Mouse (Mus musculus) embryonic facial prominence, embryonic 15.5 days (tissue): Measurements from ENCODE around the gene Rgs3. TPM values are rescaled to one million over a fixed set of nuclear protein-coding genes. Genes with fewer than 3 reads are reported as not detected.

Experiments used
- ATAC-seq: fragments of 200-750 bp; cut with Nextera tagmentation; 2 replicates; pipeline ENCODE4 v1.8.0; 2017; ENCODE audit warnings: low read depth, moderate TSS enrichment; ENCODE audit not compliant: insufficient number of reproducible peaks, low FRiP score, low TSS enrichment
- H3K27ac ChIP-seq: fragments of 300-500 bp; sonication (generic); replicated peaks from 2 replicates; pipeline ENCODE4 v1.5.1; 2015; ENCODE audit warnings: mild to moderate bottlenecking, inconsistent platforms
- H3K27me3 ChIP-seq: fragments of 300-500 bp; sonication (generic); 2 replicates; pipeline ENCODE4 v1.6.1; 2015; ENCODE audit warnings: inconsistent platforms
- H3K36me3 ChIP-seq: fragments of 300-500 bp; sonication (generic); 2 replicates; pipeline ENCODE4 v1.6.1; 2015; ENCODE audit warnings: mild to moderate bottlenecking, inconsistent platforms
- H3K4me1 ChIP-seq: fragments of 300-500 bp; sonication (generic); 2 replicates; pipeline ENCODE4 v1.6.1; 2015; ENCODE audit warnings: inconsistent platforms
- H3K4me2 ChIP-seq: fragments of 300-500 bp; sonication (generic); replicated peaks from 2 replicates; pipeline ENCODE4 v1.6.1; 2015; ENCODE audit warnings: mild to moderate bottlenecking, inconsistent platforms
- H3K4me3 ChIP-seq: fragments of 300-500 bp; sonication (generic); replicated peaks from 2 replicates; pipeline ENCODE4 v1.5.1; 2015; ENCODE audit warnings: mild to moderate bottlenecking, inconsistent platforms
- H3K9ac ChIP-seq: fragments of 300-500 bp; sonication (generic); 2 replicates; pipeline ENCODE4 v1.6.1; 2015; ENCODE audit warnings: inconsistent platforms
- H3K9me3 ChIP-seq: fragments of 300-500 bp; sonication (generic); replicated peaks from 2 replicates; pipeline ENCODE4 v1.6.1; 2016; ENCODE audit warnings: inconsistent platforms
- WGBS: fragments of 180-500 bp; shearing (Covaris S2); methylation state at CpG from one replicate; pipeline ENCODE4 v1.1.7; 2015; 5-methylcytosine and 5-hydroxymethylcytosine counted together
- polyA plus RNA-seq: library from polyadenylated mRNA; unstranded; fragments of >200 nt; fragmentation: Nextera tagmentation; extraction: Ambion mirVana; gene quantifications from 2 replicates; pipeline ENCODE4 v1.2.1, GENCODE M21; 2015

Rgs3 gene
- polyA plus RNA-seq, 1 experiment from 2014 or later: 65.0 TPM

DNA sequence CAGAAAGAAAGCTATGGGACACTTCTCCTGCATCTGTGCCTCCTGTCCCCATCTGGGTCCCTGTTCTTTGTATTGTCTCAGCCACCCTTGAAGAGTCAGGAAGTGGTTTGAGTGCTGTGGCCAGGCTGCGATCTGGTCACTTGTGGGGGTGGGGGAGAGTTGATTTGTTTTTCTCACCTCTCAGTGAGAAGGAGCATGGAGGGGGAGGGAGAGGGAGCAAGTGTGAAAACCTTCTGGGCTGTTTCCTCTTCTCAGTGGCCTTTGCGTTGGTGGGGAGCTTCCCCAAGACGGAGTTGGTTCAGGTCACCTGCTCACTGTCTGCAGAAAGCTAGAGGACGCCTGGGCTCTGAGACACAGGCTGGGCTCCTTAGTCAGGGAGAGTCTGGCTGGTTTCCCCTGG lies 70.3 kb downstream of the Rgs3 start:
- H3K4me1 ChIP-seq: peaks cover 64% of the 10 kb centered on the region
- no peak overlapping the region for H3K27ac ChIP-seq
- ATAC-seq: no peak
- no peak overlapping the region for H3K9ac ChIP-seq
- H3K4me3 ChIP-seq: no peak overlapping the region
- no peak overlapping the region for H3K4me2 ChIP-seq
- no peaks in the 10 kb centered on the region for H3K27me3 ChIP-seq
- no peaks in the 10 kb centered on the region for H3K9me3 ChIP-seq
- WGBS: 51% methylated on average over 4 of the region's 4 CpGs
- H3K36me3 ChIP-seq: no peaks in the 10 kb centered on the region

DNA sequence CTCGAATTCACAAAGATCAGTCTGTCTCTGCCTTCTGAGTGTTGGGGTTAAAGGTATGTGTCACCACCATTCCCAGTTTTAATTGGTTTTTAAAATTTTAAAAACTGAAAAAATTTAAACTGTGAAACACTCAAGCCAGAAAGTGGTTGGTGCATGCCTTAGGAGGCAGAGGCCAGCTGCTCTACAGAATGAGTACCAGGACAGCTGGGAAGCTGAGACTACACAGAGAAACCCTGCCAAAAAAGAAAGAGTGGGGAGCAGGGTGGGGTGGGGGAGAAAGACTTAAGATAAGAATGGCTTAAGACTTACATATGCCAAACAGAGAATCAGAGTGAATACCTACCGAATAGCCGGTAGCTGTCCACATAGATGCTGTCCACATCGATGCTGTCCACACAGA lies 73.6 kb downstream of the Rgs3 start:
- H3K9me3 ChIP-seq: no peaks in the 10 kb centered on the region
- H3K27me3 ChIP-seq: no peaks in the 10 kb centered on the region
- no peak overlapping the region for H3K4me3 ChIP-seq
- 93% methylated on average over 4 of the region's 4 CpGs for WGBS
- H3K4me1 ChIP-seq: peaks cover 38% of the 10 kb centered on the region
- H3K4me2 ChIP-seq: no peak overlapping the region
- ATAC-seq: no peak
- H3K27ac ChIP-seq: no peak overlapping the region
- H3K36me3 ChIP-seq: no peaks in the 10 kb centered on the region
- no peak overlapping the region for H3K9ac ChIP-seq

DNA sequence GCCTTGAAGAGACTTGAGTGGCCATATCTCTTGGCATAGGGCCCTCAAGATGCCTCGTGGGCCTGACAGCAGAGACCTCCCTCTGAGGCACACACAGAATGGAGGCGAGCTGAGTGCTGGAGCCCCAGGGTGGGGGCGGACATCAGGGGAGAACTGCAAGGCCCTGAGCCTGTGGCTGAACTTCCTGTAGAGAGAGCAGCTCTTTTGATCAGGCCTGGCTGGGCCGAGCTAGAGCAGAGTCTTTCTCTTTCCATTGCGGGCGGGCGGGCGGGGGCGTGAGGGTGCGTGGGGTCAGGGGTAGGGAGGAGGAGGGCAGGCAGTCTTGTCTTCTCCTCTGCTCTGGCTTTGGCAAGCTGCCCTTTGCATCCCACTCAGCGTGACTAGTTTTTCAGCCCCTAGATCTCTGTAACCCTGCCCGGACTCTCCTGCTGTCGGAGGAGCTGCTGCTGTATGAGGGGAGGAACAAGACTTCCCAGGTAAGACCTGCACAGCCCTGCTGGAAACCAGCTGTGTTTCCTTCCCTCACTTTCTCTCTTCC lies 74.5 kb downstream of the Rgs3 start:
- H3K9me3 ChIP-seq: no peaks in the 10 kb centered on the region
- ATAC-seq: no peak

DNA sequence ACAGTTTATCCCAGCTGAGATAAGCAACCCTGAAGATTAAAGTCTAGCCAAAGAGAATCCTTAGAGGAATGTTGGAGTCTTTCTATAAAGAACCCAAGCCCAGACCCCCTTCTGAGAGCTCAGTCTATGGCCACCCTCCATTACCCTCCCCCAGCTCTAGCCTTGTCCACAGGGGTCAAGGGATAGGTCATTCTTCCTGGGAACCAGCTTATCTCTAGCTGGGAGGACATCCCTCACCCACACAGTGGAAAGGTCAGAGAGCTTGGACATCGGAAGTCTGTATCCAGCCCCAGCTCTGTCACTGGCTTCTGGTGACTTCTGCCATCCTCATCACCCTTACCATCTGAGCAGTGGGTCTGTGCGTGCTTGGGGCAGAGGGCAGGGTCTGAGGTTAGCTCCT lies 75.2 kb downstream of the Rgs3 start:
- H3K27ac ChIP-seq: no peak overlapping the region
- ATAC-seq: no peak

More for the DNA sequence above, 74.5 kb downstream of the Rgs3 start:
- H3K9ac ChIP-seq: no peak overlapping the region
- H3K27ac ChIP-seq: no peak overlapping the region
- H3K4me1 ChIP-seq: peaks cover 31% of the 10 kb centered on the region
- H3K4me3 ChIP-seq: no peak overlapping the region
- no peaks in the 10 kb centered on the region for H3K36me3 ChIP-seq
- H3K4me2 ChIP-seq: no peak overlapping the region
- H3K27me3 ChIP-seq: no peaks in the 10 kb centered on the region
- 28% methylated on average over 13 of the region's 13 CpGs for WGBS

DNA sequence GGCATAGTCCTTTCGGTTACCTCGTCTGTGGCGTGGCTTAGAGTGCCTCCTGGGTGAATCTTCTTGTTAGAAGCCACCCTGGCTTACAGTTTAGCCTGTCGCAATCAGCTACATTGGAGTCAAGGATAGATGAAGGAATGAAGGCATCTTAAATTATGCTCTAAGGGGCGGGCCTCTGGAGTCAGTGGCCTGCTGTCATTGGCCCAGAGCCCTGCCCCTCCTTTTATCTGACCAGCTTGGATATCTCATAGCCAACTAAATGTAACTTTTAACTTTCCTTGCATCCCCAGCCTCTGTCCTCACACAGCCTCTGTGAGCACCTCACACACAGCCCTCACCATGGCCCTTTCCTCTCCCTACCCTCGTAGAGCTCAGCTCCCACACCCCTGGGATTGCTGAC lies 76.4 kb downstream of the Rgs3 start:
- Histone ChIP-seq H3K9ac (no peak overlapping the region), H3K4me3 (no peak overlapping the region), H3K27ac (no peak overlapping the region), H3K27me3 (no peaks in the 10 kb centered on the region), H3K9me3 (no peaks in the 10 kb centered on the region), H3K4me1 (peaks cover 22% of the 10 kb centered on the region), H3K36me3 (no peaks in the 10 kb centered on the region), H3K4me2 (no peak overlapping the region)
- WGBS: 80% methylated on average over 6 of the region's 6 CpGs
- no peak for ATAC-seq

More for the DNA sequence above, 75.2 kb downstream of the Rgs3 start:
- Histone ChIP-seq H3K9ac (no peak overlapping the region), H3K4me3 (no peak overlapping the region), H3K36me3 (no peaks in the 10 kb centered on the region), H3K4me2 (no peak overlapping the region), H3K27me3 (no peaks in the 10 kb centered on the region), H3K4me1 (peaks cover 25% of the 10 kb centered on the region), H3K9me3 (no peaks in the 10 kb centered on the region)
- 78% methylated on average over 2 of the region's 2 CpGs for WGBS

DNA sequence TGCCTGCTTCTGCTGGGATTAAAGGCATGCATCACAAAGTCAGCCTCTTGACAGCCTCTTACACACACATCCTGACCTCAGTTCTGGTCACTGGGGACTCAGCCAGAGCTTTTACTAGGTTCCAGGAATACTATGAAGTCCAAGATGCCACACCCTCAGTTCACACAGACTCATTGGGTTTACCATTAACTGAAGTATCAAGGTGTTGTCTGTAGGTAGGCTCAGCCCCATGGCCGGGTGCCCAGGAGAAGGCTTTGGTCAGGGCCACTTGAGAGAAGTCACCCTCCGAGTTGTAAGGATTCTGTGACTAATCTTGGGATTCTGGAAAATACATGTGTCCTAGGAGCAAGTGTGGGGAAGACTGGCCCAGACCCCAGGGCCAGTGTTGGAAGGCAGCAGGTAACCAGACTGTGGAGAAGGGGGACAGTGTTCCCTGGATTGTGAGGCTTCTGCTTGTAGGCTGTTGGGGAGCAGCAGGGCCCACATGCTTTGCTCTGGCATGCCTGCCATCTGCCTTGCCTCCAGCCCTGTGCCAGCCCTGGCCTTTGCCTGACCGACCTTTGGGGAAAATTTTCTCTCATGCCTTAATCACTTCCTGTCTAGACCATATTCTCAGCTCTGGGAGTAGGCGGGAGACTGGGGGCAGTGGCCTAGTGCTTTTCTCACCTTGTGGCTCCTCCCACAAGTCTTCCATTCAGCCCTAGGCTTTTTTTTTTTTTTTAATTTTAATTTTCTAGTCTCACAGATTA lies 78.4 kb downstream of the Rgs3 start:
- ATAC-seq: no peak

DNA sequence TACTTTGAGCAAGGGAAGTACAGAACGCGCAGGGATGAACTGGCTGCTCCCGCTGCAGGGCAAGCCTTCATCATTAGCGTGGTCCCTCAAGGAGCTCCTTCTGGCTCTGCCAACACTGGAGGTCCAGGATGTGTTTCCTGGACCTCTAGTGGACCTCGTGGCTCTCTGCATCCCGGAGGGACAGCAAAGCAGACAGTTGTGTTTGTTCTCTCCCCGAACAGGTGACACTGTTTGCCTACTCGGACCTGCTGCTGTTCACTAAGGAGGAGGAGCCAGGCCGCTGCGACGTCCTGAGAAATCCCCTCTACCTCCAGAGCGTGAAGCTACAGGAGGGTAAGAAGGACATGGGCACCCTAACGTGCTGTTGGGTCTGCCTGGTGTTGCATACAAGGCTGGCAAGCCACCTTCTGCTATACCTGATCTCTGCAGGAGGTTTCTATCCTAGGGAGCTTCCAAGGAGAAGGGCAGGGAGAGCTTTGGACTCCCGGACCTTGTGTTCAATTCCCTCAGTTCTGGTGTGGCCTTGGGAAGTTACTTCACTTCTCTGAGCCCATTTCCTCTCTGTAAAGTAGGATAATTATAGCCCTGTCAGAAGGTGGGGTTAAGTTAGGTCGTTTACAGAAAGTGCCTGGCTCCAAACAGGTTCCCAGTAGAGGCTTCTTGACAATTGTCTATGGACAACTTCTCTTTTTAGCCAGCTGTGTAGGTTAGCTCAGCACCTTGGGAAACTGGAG lies 81.0 kb downstream of the Rgs3 start:
- no peak; the same call in 1 of the 2 replicates for ATAC-seq
- Histone ChIP-seq H3K4me1 (peaks cover 28% of the 10 kb centered on the region), H3K4me2 (no peak overlapping the region), H3K27ac (peak overlapping the region; percentile 56; the same call in 1 of the 2 replicates), H3K9me3 (no peaks in the 10 kb centered on the region), H3K36me3 (no peaks in the 10 kb centered on the region), H3K9ac (no peak overlapping the region), H3K27me3 (no peaks in the 10 kb centered on the region), H3K4me3 (no peak overlapping the region)
- 66% methylated on average over 15 of the region's 15 CpGs for WGBS

More for the DNA sequence above, 78.4 kb downstream of the Rgs3 start:
- no peak overlapping the region for H3K4me2 ChIP-seq
- H3K4me1 ChIP-seq: peaks cover 27% of the 10 kb centered on the region
- H3K36me3 ChIP-seq: no peaks in the 10 kb centered on the region
- H3K27me3 ChIP-seq: no peaks in the 10 kb centered on the region
- H3K9ac ChIP-seq: no peak overlapping the region
- no peak overlapping the region for H3K4me3 ChIP-seq
- H3K9me3 ChIP-seq: no peaks in the 10 kb centered on the region
- no peak overlapping the region for H3K27ac ChIP-seq
- WGBS: 69% methylated on average over 4 of the region's 4 CpGs

DNA sequence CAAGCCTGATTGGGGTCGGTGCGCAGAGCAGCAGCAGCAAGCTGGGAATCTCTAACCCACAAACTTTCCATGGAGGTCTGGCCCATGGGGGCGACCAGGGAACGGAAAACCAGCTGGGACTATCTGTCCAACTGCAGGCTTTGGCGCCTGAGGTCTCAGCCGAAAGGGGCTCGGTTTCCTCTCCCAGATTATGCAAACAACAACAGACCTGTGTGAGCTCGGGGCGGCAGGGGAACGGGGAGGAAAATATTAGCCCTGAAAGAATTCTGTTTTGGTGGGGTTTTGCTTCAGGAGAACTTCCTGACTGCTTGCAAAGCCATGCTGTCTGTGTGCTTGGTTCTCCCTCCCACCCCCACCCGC lies 81.6 kb downstream of the Rgs3 start:
- Histone ChIP-seq H3K9ac (no peak overlapping the region), H3K27ac (0 out of 2 replicates have a peak overlapping the region, but pooled peaks have one; percentile 56), H3K36me3 (no peaks in the 10 kb centered on the region), H3K27me3 (no peaks in the 10 kb centered on the region), H3K4me2 (no peak overlapping the region), H3K4me1 (peaks cover 28% of the 10 kb centered on the region), H3K9me3 (no peaks in the 10 kb centered on the region), H3K4me3 (no peak overlapping the region)
- 21% methylated on average over 11 of the region's 11 CpGs for WGBS
- no peak for ATAC-seq

DNA sequence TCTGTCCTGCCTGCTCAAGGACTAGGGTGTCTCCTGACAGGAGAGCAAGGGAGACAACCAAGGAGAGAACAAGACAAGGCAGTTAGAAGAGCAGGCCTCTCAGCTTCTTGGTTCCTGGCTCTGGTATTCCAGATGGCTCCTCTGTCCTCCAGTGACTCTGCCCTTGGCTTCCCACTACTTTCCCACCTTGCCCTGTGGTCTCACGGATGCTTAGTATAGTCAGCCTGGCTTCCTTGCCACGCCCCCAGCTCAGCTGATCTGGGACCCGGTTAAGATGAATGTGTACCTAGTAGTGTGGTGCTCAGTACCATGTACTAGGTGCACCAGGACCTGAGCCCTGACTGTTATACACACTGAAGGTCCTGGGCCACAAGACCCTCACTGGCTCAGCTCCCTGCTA lies 82.0 kb downstream of the Rgs3 start:
- H3K4me1 ChIP-seq: peaks cover 28% of the 10 kb centered on the region
- ATAC-seq: no peak
- no peak overlapping the region for H3K4me2 ChIP-seq
- no peak overlapping the region for H3K4me3 ChIP-seq
- peak overlapping the region; percentile 56; the same call in 1 of the 2 replicates for H3K27ac ChIP-seq
- H3K9me3 ChIP-seq: no peaks in the 10 kb centered on the region
- no peak overlapping the region for H3K9ac ChIP-seq
- WGBS: 65% methylated on average over 3 of the region's 3 CpGs
- no peaks in the 10 kb centered on the region for H3K36me3 ChIP-seq
- H3K27me3 ChIP-seq: no peaks in the 10 kb centered on the region

DNA sequence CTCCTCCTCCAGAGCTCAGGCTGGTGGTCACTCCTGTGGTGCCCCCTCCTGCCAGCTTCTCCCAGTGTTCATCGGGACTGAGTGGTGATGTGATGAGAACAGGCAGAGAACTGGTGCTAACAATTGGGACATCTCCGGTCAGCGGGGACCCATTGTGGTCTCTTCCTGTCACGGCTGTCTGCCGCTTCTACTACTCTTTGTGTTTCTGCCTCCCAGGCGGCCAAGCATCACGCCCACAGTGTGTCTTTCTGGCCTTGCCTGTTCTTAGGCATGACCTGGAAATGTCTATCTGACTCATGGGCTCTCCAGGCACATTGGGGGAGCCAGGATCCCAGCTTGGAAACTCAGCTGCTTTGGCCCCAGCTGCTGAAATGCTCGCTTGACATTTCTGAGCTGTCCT lies 83.8 kb downstream of the Rgs3 start:
- WGBS: 71% methylated on average over 8 of the region's 8 CpGs
- H3K4me2 ChIP-seq: no peak overlapping the region
- peaks cover 28% of the 10 kb centered on the region for H3K4me1 ChIP-seq
- ATAC-seq: no peak
- H3K36me3 ChIP-seq: no peaks in the 10 kb centered on the region
- no peaks in the 10 kb centered on the region for H3K9me3 ChIP-seq
- no peaks in the 10 kb centered on the region for H3K27me3 ChIP-seq
- no peak overlapping the region for H3K9ac ChIP-seq
- no peak overlapping the region for H3K27ac ChIP-seq
- H3K4me3 ChIP-seq: no peak overlapping the region

DNA sequence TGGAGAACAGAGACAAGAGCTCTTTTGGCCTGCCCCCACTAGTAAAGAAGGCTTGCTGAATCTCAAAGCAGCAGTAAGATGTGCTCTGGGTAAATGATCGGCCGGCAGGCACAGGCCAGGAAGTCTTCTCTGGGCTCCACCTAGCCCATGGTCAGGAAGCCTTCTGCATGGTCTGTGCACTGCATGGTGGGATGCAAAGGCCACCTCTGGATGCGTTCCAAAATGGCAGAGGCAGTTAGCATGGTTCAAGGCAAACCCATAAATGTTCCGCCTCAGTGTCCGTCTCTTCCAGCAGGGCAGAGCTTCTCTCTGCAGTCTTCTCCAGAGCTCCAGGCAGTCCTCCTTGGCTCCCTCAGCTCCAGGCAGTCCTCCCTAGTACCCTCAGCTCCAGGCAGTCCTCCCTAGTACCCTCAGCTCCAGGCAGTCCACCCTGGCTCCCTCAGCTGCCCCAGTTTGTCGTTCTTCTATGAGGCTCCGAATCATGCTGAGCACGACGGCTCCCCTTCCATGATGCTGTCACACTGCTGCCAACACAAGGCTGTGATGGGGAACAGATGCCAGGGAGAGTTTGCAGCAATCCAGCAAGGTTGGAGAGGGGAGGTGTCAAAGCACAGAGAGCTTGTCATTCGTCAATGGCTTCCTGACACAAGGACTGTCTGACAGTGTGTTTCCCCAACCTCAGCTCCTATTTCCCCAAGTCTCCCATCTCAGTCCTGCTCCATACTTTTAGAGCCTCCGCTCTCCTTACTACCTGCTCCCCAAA lies 84.6 kb downstream of the Rgs3 start:
- Histone ChIP-seq H3K4me2 (no peak overlapping the region), H3K36me3 (no peaks in the 10 kb centered on the region), H3K9me3 (no peaks in the 10 kb centered on the region), H3K27ac (no peak overlapping the region), H3K4me3 (no peak overlapping the region), H3K27me3 (no peaks in the 10 kb centered on the region), H3K9ac (no peak overlapping the region), H3K4me1 (peaks cover 28% of the 10 kb centered on the region)
- ATAC-seq: no peak
- WGBS: 66% methylated on average over 11 of the region's 11 CpGs
